Comparison of ENCODE assay signal across 17 mouse cellular contexts in genomic region chr4:127258186-127258897, GRCm38 (mm10). TPM values are rescaled to one million over a fixed set of nuclear protein-coding genes. Genes with fewer than 3 reads are reported as not detected.
A peak's percentile ranks its signal among the peaks of the same experiment; 100 is the strongest.
DNase-seq lines count a peak whose midpoint lies in the region; ATAC-seq and TF ChIP-seq lines count a peak whose summit lies in the region.
"Had no signal": no experiment of that assay in that cellular context is flagged by ENCODE, and none has a peak within 500 bp of the region (broad histone marks: within the 10 kb centered on the region; RNA-seq: fewer than 3 reads in every experiment).

No protein-coding gene starts in this region.

- H3K27me3 ChIP-seq in megakaryocyte, embryonic 14.5 days (replicated peaks) = peaks cover 45% of the 10 kb centered on the region
- no peaks in the 10 kb centered on the region for H3K27me3 ChIP-seq in heart, embryonic 12.5 days (replicated peaks)
- no peaks in the 10 kb centered on the region for H3K27me3 ChIP-seq in hindbrain, postnatal 0 days (ENCODE audit: insufficient read depth, low read length)
- H3K27me3 ChIP-seq: embryonic facial prominence, embryonic 13.5 days; Patski had no signal

- no peaks in the 10 kb centered on the region for H3K36me3 ChIP-seq in megakaryocyte, embryonic 14.5 days (replicated peaks; ENCODE audit: low read length)
- H3K36me3 ChIP-seq in heart, embryonic 12.5 days = no peaks in the 10 kb centered on the region
- no peaks in the 10 kb centered on the region for H3K36me3 ChIP-seq in hindbrain, postnatal 0 days (ENCODE audit: insufficient read depth, low read length)
- H3K36me3 ChIP-seq: embryonic facial prominence, embryonic 13.5 days; limb, embryonic 12.5 days had no signal

- no peak for TF ChIP-seq CTCF in hindbrain, postnatal 0 days (IDR thresholded peaks at IDR 0.05; ENCODE audit: low read depth)

- H3K27ac ChIP-seq in heart, embryonic 12.5 days (ENCODE audit: poor library complexity, severe bottlenecking) = peak overlapping the region; percentile 26; the same call in 1 of the 2 replicates
- no peak overlapping the region for H3K27ac ChIP-seq in hindbrain, postnatal 0 days
- H3K27ac ChIP-seq: embryonic facial prominence, embryonic 13.5 days; limb, embryonic 12.5 days had no signal

- H3K4me1 ChIP-seq in megakaryocyte, embryonic 14.5 days = peaks cover 69% of the 10 kb centered on the region
- peaks cover 24% of the 10 kb centered on the region for H3K4me1 ChIP-seq in heart, embryonic 12.5 days (replicated peaks)
- no peaks in the 10 kb centered on the region for H3K4me1 ChIP-seq in hindbrain, postnatal 0 days (ENCODE audit: insufficient read depth, low read length)
- H3K4me1 ChIP-seq: embryonic facial prominence, embryonic 13.5 days; limb, embryonic 12.5 days had no signal

- 17% methylated on average over 12 of the region's 12 CpGs for WGBS in heart, embryonic 12.5 days
- 55% methylated on average over 12 of the region's 12 CpGs for WGBS in hindbrain, postnatal 0 days

- peak overlapping the region; percentile 79 for H3K4me3 ChIP-seq in megakaryocyte, embryonic 14.5 days (replicated peaks)
- H3K4me3 ChIP-seq in heart, embryonic 12.5 days = no peak overlapping the region
- H3K4me3 ChIP-seq in hindbrain, postnatal 0 days (ENCODE audit: low read length) = no peak overlapping the region
- H3K4me3 ChIP-seq: embryonic facial prominence, embryonic 13.5 days; limb, embryonic 12.5 days had no signal

- peak; percentile 50 for DNase-seq in heart, postnatal 4 days
- peak; percentile 86 for DNase-seq in lung, postnatal 10 days
- no peak for DNase-seq in testis, postnatal 10 days (ENCODE audit: low spot score)
- DNase-seq in frontal cortex, postnatal 36 days (ENCODE audit: low spot score in 2 of 2) = no peak
- no peak for DNase-seq in hindbrain, postnatal 0 days (ENCODE audit: low spot score)
- DNase-seq: adrenal gland, postnatal 10 days; cerebellum, postnatal 25 days; forebrain, postnatal 0 days had no signal

- peak overlapping the region; percentile 35 for H3K4me2 ChIP-seq in heart, embryonic 12.5 days
- no peak overlapping the region for H3K4me2 ChIP-seq in hindbrain, postnatal 0 days (ENCODE audit: low read depth, low read length)
- H3K4me2 ChIP-seq: embryonic facial prominence, embryonic 13.5 days; limb, embryonic 12.5 days had no signal

- no peak for ATAC-seq in megakaryocyte, adult 5-6 weeks (ENCODE audit: poor library complexity, severe bottlenecking)
- peak; percentile 79 for ATAC-seq in heart, embryonic 12.5 days (ENCODE audit: insufficient number of reproducible peaks, low FRiP score)
- ATAC-seq in hindbrain, postnatal 0 days = no peak
- ATAC-seq: forebrain, postnatal 0 days; Patski had no signal

- no peak overlapping the region for H3K9ac ChIP-seq in heart, embryonic 12.5 days
- no peak overlapping the region for H3K9ac ChIP-seq in hindbrain, postnatal 0 days (replicated peaks; ENCODE audit: low read length)
- H3K9ac ChIP-seq: embryonic facial prominence, embryonic 13.5 days; forebrain, postnatal 0 days; limb, embryonic 12.5 days had no signal

- peaks cover 11% of the 10 kb centered on the region for H3K9me3 ChIP-seq in megakaryocyte, embryonic 14.5 days
- 0 out of 2 replicates have a peak, but pooled peaks cover 2% of the 10 kb centered on the region for H3K9me3 ChIP-seq in heart, embryonic 12.5 days (replicated peaks)
- H3K9me3 ChIP-seq in hindbrain, postnatal 0 days (ENCODE audit: low read length) = no peaks in the 10 kb centered on the region
- H3K9me3 ChIP-seq: embryonic facial prominence, embryonic 13.5 days; limb, embryonic 12.5 days had no signal

RNA-seq across cellular contexts. Expression of gene Smim12, which starts 14.8 kb away (rescaled TPM):
- polyA plus RNA-seq in megakaryocyte, embryonic 14.5 days (2012; ENCODE audit: insufficient read depth, low replicate concordance) = 10.2 and 60.3 TPM in 2 replicates
- total RNA-seq in megakaryocyte, adult 5-6 weeks (2015) = 33.9 and 37.3 TPM in 2 replicates
- total RNA-seq in megakaryocyte, adult 5-6 weeks (2017) = 33.7 and 39.3 TPM in 2 replicates
- 51.9 and 58.7 TPM in 2 replicates for polyA plus RNA-seq in heart, embryonic 12.5 days (2016; fragmentation: Nextera tagmentation; extraction: Ambion mirVana)
- total RNA-seq in heart, postnatal 4 days (2021) = 10 to 100 TPM; 37.0 to 42.3 TPM
- total RNA-seq in hindbrain, postnatal 0 days (2014; rRNA removed) = 40.8 and 47.2 TPM in 2 replicates
- 63.7 and 65.4 TPM in 2 replicates for polyA plus RNA-seq in hindbrain, postnatal 0 days (2015; fragmentation: Nextera tagmentation; extraction: Ambion mirVana)

RNA-seq across cellular contexts. Expression of gene Gja4, which starts 55.5 kb away (rescaled TPM):
- polyA plus RNA-seq in megakaryocyte, embryonic 14.5 days (2012; ENCODE audit: insufficient read depth, low replicate concordance) = 0.72 and 5.4 TPM in 2 replicates
- 0.27 TPM in 1 of 2 replicates, not detected in the other for total RNA-seq in megakaryocyte, adult 5-6 weeks (2015)
- total RNA-seq in megakaryocyte, adult 5-6 weeks (2017) = not detected in 2 replicates
- polyA plus RNA-seq in heart, embryonic 12.5 days (2016; fragmentation: Nextera tagmentation; extraction: Ambion mirVana) = 33.1 and 37.7 TPM in 2 replicates
- total RNA-seq in heart, postnatal 4 days (2021) = 10 to 100 TPM; 25.3 to 27.4 TPM
- 20.8 and 30.8 TPM in 2 replicates for total RNA-seq in hindbrain, postnatal 0 days (2014; rRNA removed)
- polyA plus RNA-seq in hindbrain, postnatal 0 days (2015; fragmentation: Nextera tagmentation; extraction: Ambion mirVana) = 19.4 and 20.5 TPM in 2 replicates
- total RNA-seq: CH12.LX; hematopoietic stem cell, adult 5-6 weeks; monocyte, adult 5-6 weeks had no signal

Comparison
In these comparisons a context has a peak if more than half of its experiments do, and no peak if none do; other contexts are left out.
1. DNase-seq: peak in heart, postnatal 4 days (single experiment) and lung, postnatal 10 days (single experiment); none in testis, postnatal 10 days (single experiment), frontal cortex, postnatal 36 days (0 of 2) and hindbrain, postnatal 0 days (single experiment).
2. RNA of gene Gja4, which starts 55.5 kb away (total RNA-seq): 25.3 to 27.4 TPM in heart, postnatal 4 days and 20.8 to 30.8 TPM in hindbrain, postnatal 0 days; 0.27 TPM in megakaryocyte, adult 5-6 weeks; every median in the first group is over 10 times any median in the second.